Mouse (Mus musculus) layer of hippocampus, adult 8-10 months (tissue): ENCODE results near the gene Kcne2. TPM values are rescaled to one million over a fixed set of nuclear protein-coding genes. Genes with fewer than 3 reads are reported as not detected.
A peak's percentile ranks its signal among the peaks of the same experiment; 100 is the strongest.

Source experiments
- DNase-seq, 2 experiments: peaks; one replicate each; pipeline ENCODE4 v3.0.0; 2022; ENCODE audit warnings: low spot score in 2 of 2
- total RNA-seq, 4 experiments: library from RNA; stranded (reverse); gene quantifications; 2 replicates each; pipeline ENCODE4 v1.2.4; 2022

Gene Kcne2
- total RNA-seq, 4 experiments from 2014 or later = 1.2 to 1.5 TPM; not detected in 2

DNA sequence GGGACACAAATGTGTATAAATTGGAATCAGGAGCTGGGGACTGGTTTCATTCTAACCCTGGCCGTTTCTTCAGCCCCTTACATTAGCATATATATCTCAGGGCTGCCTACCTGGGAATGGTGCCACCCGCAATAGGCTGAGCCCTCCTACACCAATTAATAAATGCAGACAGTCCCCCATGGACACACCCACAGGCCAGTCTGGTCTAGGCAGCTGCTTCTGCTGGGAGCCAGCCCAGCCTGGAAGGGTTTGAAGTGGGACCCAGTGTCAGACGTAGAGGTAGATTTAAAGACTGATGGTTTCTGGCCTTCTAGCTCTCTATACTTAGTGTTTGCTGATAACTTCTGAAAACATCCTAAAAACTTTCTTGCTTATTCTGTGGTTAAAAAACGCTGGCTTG lies 16.9 kb downstream of the Kcne2 start:
- no peak for DNase-seq

- DNase-seq = no peak
Measured at GRCm38 (mm10) chr16:92313953-92314741, 22.0 kb downstream of the Kcne2 start.

- DNase-seq = no peak
Measured at GRCm38 (mm10) chr16:92316049-92316738, 24.0 kb downstream of the Kcne2 start.

- no peak for DNase-seq
Measured at GRCm38 (mm10) chr16:92319353-92320109, 27.3 kb downstream of the Kcne2 start.

GRCm38 (mm10) chr16:92320361-92320760 lies 28.2 kb downstream of the Kcne2 start:
- no peak for DNase-seq

- no peak for DNase-seq
Measured at GRCm38 (mm10) chr16:92321341-92321740, 29.2 kb downstream of the Kcne2 start, which contains the start of gene Fam243. TSS of gene Fam243 (minus strand) at chr16:92321441.

DNA sequence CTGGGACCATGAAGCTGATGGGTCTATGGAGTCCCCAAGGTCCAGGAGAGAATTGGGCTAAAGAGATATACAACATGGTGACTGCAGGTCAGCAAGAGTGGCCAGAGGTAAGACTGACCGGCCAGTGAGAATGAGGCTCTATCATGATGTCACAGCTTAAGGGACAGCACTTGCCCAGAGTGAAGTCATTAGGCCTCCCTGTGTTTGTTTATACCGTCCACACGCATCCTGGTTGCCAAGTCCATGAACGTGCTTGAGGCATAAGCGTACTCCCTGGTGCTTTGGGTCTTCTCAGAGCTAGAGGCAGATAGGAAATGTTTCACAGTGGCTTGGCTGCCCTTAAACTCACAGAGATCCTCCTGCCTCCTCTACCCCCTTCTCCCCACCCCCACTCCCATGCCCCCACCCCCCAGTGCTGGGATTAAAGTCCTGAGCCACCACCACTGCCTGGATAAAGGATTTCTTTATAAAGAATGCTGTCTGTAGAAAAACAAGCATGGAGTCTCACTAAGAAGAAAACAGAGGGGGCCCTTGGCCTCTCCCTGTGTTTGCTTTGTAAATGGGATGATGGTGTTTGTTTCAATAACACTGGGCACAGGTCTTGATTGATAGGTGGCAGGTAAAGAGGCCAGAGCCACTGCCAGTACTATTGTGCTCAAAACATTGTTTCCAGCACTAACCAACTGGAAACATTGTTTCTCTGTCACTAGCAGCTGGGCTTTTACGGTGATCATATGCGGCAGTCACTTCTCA lies 32.3 kb downstream of the Kcne2 start:
- DNase-seq = no peak

DNA sequence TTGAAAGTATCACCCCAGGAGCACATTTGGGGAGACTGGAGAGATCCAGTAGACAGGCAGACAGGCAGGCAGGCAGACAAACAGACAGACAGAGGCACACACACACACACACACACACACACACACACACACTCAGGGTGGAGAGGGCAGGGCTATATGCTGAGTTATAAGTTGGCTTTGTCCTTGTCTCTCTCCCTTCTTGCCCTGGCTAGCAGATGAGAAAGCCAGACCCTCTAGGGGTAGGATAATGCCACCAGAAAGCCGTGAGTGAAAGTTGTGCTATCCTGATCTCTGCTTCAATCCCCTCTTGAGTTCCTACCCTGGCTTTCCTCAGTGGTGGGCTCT lies 32.8 kb downstream of the Kcne2 start:
- no peak for DNase-seq

GRCm38 (mm10) chr16:92327911-92328310 lies 35.7 kb downstream of the Kcne2 start:
- no peak for DNase-seq

DNA sequence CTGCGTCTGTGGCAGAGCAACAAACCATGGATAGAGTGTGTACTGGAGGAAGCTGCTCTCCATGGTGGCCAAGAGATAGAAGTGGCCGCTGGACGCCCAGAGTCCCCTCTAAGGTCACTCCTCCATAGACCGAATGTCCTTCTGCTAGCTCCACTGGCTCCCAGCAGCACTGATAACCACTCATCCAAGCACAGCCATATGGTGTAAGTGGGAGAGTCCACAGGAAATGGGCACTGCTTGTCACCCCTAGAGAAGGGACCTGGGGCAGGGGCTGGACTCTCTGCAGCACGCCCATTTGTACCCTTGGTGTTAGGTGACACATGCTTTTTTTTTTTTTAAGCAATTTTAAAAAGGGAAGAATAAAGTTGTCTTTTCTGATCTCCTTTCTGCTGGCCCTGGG lies 38.8 kb downstream of the Kcne2 start:
- no peak for DNase-seq

GRCm38 (mm10) chr16:92334600-92334999 lies 42.4 kb downstream of the Kcne2 start:
- DNase-seq = no peak

- peak in 1 of 2 experiments; percentile 75 for DNase-seq
Measured at GRCm38 (mm10) chr16:92336280-92336679, 44.1 kb downstream of the Kcne2 start.

DNA sequence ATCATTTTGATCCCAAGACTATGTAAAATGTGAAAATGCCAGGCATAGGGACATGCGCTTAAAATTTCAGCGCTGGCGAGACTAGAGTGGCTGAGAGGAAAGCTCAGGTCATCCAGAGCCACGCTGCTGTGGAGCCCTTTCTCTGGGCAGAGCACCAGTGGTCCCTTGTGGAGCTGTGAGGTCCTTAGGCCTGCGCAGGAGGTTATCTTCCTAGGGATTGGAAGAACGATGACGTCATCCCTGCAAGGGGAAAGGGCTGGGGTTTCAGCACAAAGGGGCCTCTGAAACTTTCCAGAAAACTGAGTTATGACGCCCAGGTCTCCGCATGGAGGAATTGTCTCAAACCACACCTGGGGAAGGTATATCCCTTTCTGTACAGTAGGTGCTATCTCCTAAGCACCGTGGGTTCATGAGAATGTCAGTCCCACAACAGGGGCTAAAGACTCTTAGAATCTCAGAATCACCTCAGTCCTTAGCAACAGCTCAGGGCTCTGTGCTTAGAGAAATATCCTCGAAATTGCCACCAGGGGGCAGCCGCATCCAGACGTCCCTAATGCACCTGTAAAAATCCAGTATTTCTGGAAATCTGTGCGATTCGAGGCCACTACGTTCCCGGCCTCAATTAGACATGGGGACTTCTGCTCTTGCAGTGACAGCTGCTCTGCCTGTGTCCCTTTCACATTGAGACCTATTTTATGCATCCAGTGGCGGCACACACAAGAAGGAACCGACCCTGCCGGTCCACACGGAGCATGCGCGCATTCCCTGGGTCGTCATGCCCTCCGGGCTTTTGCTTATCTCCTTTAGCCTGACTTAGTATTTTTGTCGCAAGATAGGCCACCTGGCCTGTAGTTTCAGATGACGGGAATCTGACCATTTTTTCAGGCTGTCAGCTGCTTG lies 48.7 kb downstream of the Kcne2 start:
- peak; percentile 43 to 69 for DNase-seq

GRCm38 (mm10) chr16:92345177-92345576 lies 53.0 kb downstream of the Kcne2 start:
- no peak for DNase-seq

- no peak for DNase-seq
Measured at GRCm38 (mm10) chr16:92346297-92346916, 54.2 kb downstream of the Kcne2 start.

Other genes with a start within 250 kb of the Kcne2 start
- 10 to 100 TPM; 57.8 to 62.6 (median 60.6) TPM for gene Mrps6, start 234.1 kb upstream of the Kcne2 start, total RNA-seq
- under 1 TPM in 1 of 4 experiments, not detected in 3; 0.39 TPM for gene Gm49711, start 234.1 kb upstream of the Kcne2 start, total RNA-seq
- 10 to 100 TPM; 31.7 to 52.8 (median 41.2) TPM for gene Slc5a3, start 234.1 kb upstream of the Kcne2 start, total RNA-seq
- 10 to 100 TPM; 16.8 to 27.3 (median 21.0) TPM for gene Smim11, start 8.9 kb downstream of the Kcne2 start, total RNA-seq
- gene Fam243, start 29.1 kb downstream of the Kcne2 start, total RNA-seq = not detected
- not detected for gene Kcne1, start 67.1 kb downstream of the Kcne2 start, total RNA-seq
- 10 to 100 TPM; 42.4 to 47.6 (median 45.9) TPM for gene Rcan1, start 178.5 kb downstream of the Kcne2 start, total RNA-seq
- 1 to 10 TPM in 3 of 4 experiments, under 1 TPM in 1; 0.72 to 2.5 (median 2.4) TPM for gene Clic6, start 193.3 kb downstream of the Kcne2 start, total RNA-seq